In genomic region chr15:10088691-10089090, GRCm38 (mm10) we compare ENCODE assay signal across 18 mouse cellular contexts.
DNase-seq lines count a peak whose midpoint lies in the region; ATAC-seq and TF ChIP-seq lines count a peak whose summit lies in the region.
"Had no signal": no experiment of that assay in that cellular context is flagged by ENCODE, and none has a peak within 500 bp of the region (broad histone marks: within the 10 kb centered on the region; RNA-seq: fewer than 3 reads in every experiment).

No protein-coding gene starts in this region.

- peak; percentile 12 for DNase-seq in kidney, adult 2 months
- DNase-seq in adrenal gland, postnatal 10 days: peak; percentile 12
- DNase-seq in fibroblast of lung, adult 2 months (ENCODE audit: low read depth): peak; percentile 24
- no peak for DNase-seq in left cerebral cortex, adult 8-10 months (ENCODE audit: low spot score in 2 of 2)
- no peak for DNase-seq in yolk sac, embryonic 10.5 days (ENCODE audit: low spot score)
- DNase-seq: cerebellum, adult 11-12 months; cerebellum, postnatal 36 days; kidney, adult 9 months; layer of hippocampus, postnatal 36 days; liver, postnatal 0 days had no signal

- no peak overlapping the region for H3K4me2 ChIP-seq in kidney, embryonic 14.5 days (replicated peaks; ENCODE audit: low read depth, low read length)
- peak overlapping the region; percentile 35 for H3K4me2 ChIP-seq in myocyte (ENCODE audit: low read depth)
- H3K4me2 ChIP-seq: embryonic facial prominence, embryonic 13.5 days; forebrain, embryonic 12.5 days; heart, embryonic 15.5 days; limb, embryonic 13.5 days; midbrain, embryonic 12.5 days had no signal

- no peaks in the 10 kb centered on the region for H3K27me3 ChIP-seq in kidney, adult 2 months (replicated peaks; ENCODE audit: control insufficient read depth, insufficient read depth, low read length)
- H3K27me3 ChIP-seq in kidney, embryonic 14.5 days (ENCODE audit: control insufficient read depth, insufficient read depth, low read length): no peaks in the 10 kb centered on the region
- H3K27me3 ChIP-seq in myocyte (ENCODE audit: control insufficient read depth, insufficient read depth, insufficient read length): no peaks in the 10 kb centered on the region
- H3K27me3 ChIP-seq: embryonic facial prominence, embryonic 13.5 days; forebrain, embryonic 12.5 days; heart, embryonic 15.5 days; limb, embryonic 13.5 days; midbrain, embryonic 12.5 days had no signal

- no peaks in the 10 kb centered on the region for H3K79me2 ChIP-seq in myocyte (ENCODE audit: control insufficient read depth, insufficient read depth)

- no peaks in the 10 kb centered on the region for H3K9me3 ChIP-seq in kidney, embryonic 14.5 days (ENCODE audit: control insufficient read depth, low read length)
- H3K9me3 ChIP-seq: embryonic facial prominence, embryonic 13.5 days; forebrain, embryonic 12.5 days; heart, embryonic 15.5 days; limb, embryonic 13.5 days; midbrain, embryonic 12.5 days had no signal

- H3K4me1 ChIP-seq in kidney, adult 2 months (ENCODE audit: control insufficient read depth, insufficient read depth, low read length): no peaks in the 10 kb centered on the region
- H3K4me1 ChIP-seq in kidney, embryonic 14.5 days (ENCODE audit: control insufficient read depth, insufficient read depth, low read length): no peaks in the 10 kb centered on the region
- H3K4me1 ChIP-seq: embryonic facial prominence, embryonic 13.5 days; forebrain, embryonic 12.5 days; heart, embryonic 15.5 days; limb, embryonic 13.5 days; midbrain, embryonic 12.5 days had no signal

- WGBS in kidney, adult 2 months: 66% methylated on average over 3 of the region's 3 CpGs
- WGBS in kidney, embryonic 14.5 days: 72% methylated on average over 3 of the region's 3 CpGs

- H3K4me3 ChIP-seq in kidney, adult 2 months (ENCODE audit: insufficient read depth, low read depth, low read length): no peak overlapping the region
- no peak overlapping the region for H3K4me3 ChIP-seq in kidney, embryonic 14.5 days (ENCODE audit: low read length)
- no peak overlapping the region for H3K4me3 ChIP-seq in myocyte
- H3K4me3 ChIP-seq: embryonic facial prominence, embryonic 13.5 days; forebrain, embryonic 12.5 days; heart, embryonic 15.5 days; limb, embryonic 13.5 days; midbrain, embryonic 12.5 days had no signal

- no peak for TF ChIP-seq CTCF in kidney, adult 2 months (conservative IDR thresholded peaks at IDR 0.05; ENCODE audit: insufficient read depth, insufficient read length, low read depth, low read length)

- TF ChIP-seq POLR2A in kidney, adult 2 months (IDR thresholded peaks at IDR 0.05; ENCODE audit: low read depth, low read length): no peak
- TF ChIP-seq POLR2A in myocyte (IDR thresholded peaks at IDR 0.05; ENCODE audit: insufficient read length, low read depth): no peak

- ATAC-seq in kidney, embryonic 14.5 days (ENCODE audit: low FRiP score, low TSS enrichment): no peak
- ATAC-seq: liver, postnatal 0 days had no signal

- H3K27ac ChIP-seq in kidney, adult 2 months (ENCODE audit: insufficient read depth, low read depth, low read length): no peak overlapping the region
- no peak overlapping the region for H3K27ac ChIP-seq in kidney, embryonic 14.5 days (ENCODE audit: low read depth, low read length)
- H3K27ac ChIP-seq: embryonic facial prominence, embryonic 13.5 days; forebrain, embryonic 12.5 days; heart, embryonic 15.5 days; limb, embryonic 13.5 days; macrophage; midbrain, embryonic 12.5 days had no signal

- no peak overlapping the region for H3ac ChIP-seq in myocyte (ENCODE audit: control insufficient read depth, insufficient read length)

- H3K9ac ChIP-seq in kidney, embryonic 14.5 days (ENCODE audit: low read depth, low read length): no peak overlapping the region
- H3K9ac ChIP-seq: embryonic facial prominence, embryonic 13.5 days; forebrain, embryonic 12.5 days; heart, embryonic 15.5 days; limb, embryonic 13.5 days; liver, postnatal 0 days; midbrain, embryonic 12.5 days had no signal

- no peaks in the 10 kb centered on the region for H3K36me3 ChIP-seq in kidney, adult 2 months (ENCODE audit: control insufficient read depth, insufficient read depth, low read length)
- H3K36me3 ChIP-seq in kidney, embryonic 14.5 days (ENCODE audit: control insufficient read depth, insufficient read depth, low read length): no peaks in the 10 kb centered on the region
- H3K36me3 ChIP-seq in myocyte (ENCODE audit: control insufficient read depth, insufficient read depth): no peaks in the 10 kb centered on the region
- H3K36me3 ChIP-seq: embryonic facial prominence, embryonic 13.5 days; forebrain, embryonic 12.5 days; heart, embryonic 15.5 days; limb, embryonic 13.5 days; midbrain, embryonic 12.5 days had no signal

TF ChIP-seq in myocyte, 11 proteins besides CTCF, POLR2A, EP300 and RAD21:
- TF ChIP-seq TCF3 (IDR thresholded peaks at IDR 0.05; ENCODE audit: insufficient read length, low read depth) (no peak), CEBPB (IDR thresholded peaks at IDR 0.05; ENCODE audit: insufficient read depth, poor library complexity, severe bottlenecking) (no peak), MAX (IDR thresholded peaks at IDR 0.05; ENCODE audit: low read depth) (no peak), SRF (IDR thresholded peaks at IDR 0.05; ENCODE audit: control insufficient read depth, insufficient read length, low read depth) (no peak), E2F4 (IDR thresholded peaks at IDR 0.05; ENCODE audit: insufficient read depth) (no peak), POLR2AphosphoS2 (IDR thresholded peaks at IDR 0.05; ENCODE audit: insufficient read length, low read depth) (no peak), REST (IDR thresholded peaks at IDR 0.05; ENCODE audit: insufficient read depth, insufficient read length) (no peak), TCF12 (IDR thresholded peaks at IDR 0.05; ENCODE audit: insufficient read depth, poor library complexity, severe bottlenecking) (no peak), MYOD1 (IDR thresholded peaks at IDR 0.05; ENCODE audit: control insufficient read depth in 1 of 3, insufficient read length in 2 of 3, low read depth in 2 of 3) (no peak), MYOG (IDR thresholded peaks at IDR 0.05; ENCODE audit: control insufficient read depth in 1 of 3, insufficient read depth in 1 of 3, insufficient read length in 2 of 3, low read depth in 2 of 3) (no peak), USF1 (IDR thresholded peaks at IDR 0.05; ENCODE audit: low read depth) (no peak)

Comparison
In these comparisons a context has a peak if more than half of its experiments do, and no peak if none do; other contexts are left out.
1. DNase-seq: peak in kidney, adult 2 months (single experiment), adrenal gland, postnatal 10 days (single experiment) and fibroblast of lung, adult 2 months (single experiment); none in left cerebral cortex, adult 8-10 months (0 of 2) and yolk sac, embryonic 10.5 days (single experiment).